Mouse (Mus musculus) CH12.LX (cell line): ENCODE measurements around the gene Clip3. TPM values are rescaled to one million over a fixed set of nuclear protein-coding genes. Genes with fewer than 3 reads are reported as not detected.

Experiments used
- DNase-seq: peaks from one replicate; pipeline ENCODE4 v3.0.0-alpha.2; 2013; ENCODE audit errors: extremely low read depth
- H3K27ac ChIP-seq: 2 replicates; pipeline ENCODE4 v1.5.1; 2012; ENCODE audit warnings: low read depth, mild to moderate bottlenecking, control low read depth, moderate library complexity; ENCODE audit not compliant: insufficient read depth
- H3K27me3 ChIP-seq: replicated peaks from 2 replicates; pipeline ENCODE3; 2012; ENCODE audit warnings: inconsistent platforms
- H3K36me3 ChIP-seq, 2 experiments: replicated peaks in 1 of 2; 2 replicates each; pipeline versions ENCODE3 to v1.6.1; 2012; ENCODE audit warnings: inconsistent platforms in 1 of 2, low read length in 1 of 2, mild to moderate bottlenecking in 1 of 2, mixed read lengths in 1 of 2, moderate library complexity in 1 of 2; ENCODE audit not compliant: control insufficient read depth in 1 of 2, insufficient read depth in 1 of 2
- H3K4me1 ChIP-seq, 2 experiments: 2 replicates each; pipeline ENCODE4 v1.6.1; 2012; ENCODE audit warnings: inconsistent platforms in 1 of 2, moderate library complexity in 1 of 2; ENCODE audit not compliant: insufficient read depth in 2 of 2, control insufficient read depth in 1 of 2
- H3K4me2 ChIP-seq: 2 replicates; pipeline ENCODE4 v1.6.1; 2012; ENCODE audit warnings: low read depth, mild to moderate bottlenecking, control low read depth; ENCODE audit not compliant: poor library complexity, insufficient read depth, severe bottlenecking
- H3K4me3 ChIP-seq, 3 experiments: fragments of 150-350 bp in 1 of 3; sonication (generic) in 1 of 3; replicated peaks in 1 of 3; 2 replicates each; pipeline versions ENCODE3 to v1.5.1; 2011 to 2012; ENCODE audit warnings: low read depth in 2 of 3, low read length in 2 of 3, mild to moderate bottlenecking in 2 of 3, moderate library complexity in 2 of 3, control low read depth in 1 of 3, improper control_type of control experiment in 1 of 3, inconsistent platforms in 1 of 3, mixed read lengths in 1 of 3; ENCODE audit not compliant: poor library complexity in 1 of 3
- H3K79me2 ChIP-seq: replicated peaks from 2 replicates; pipeline ENCODE4 v1.6.1; 2012; ENCODE audit warnings: mild to moderate bottlenecking, moderate library complexity; ENCODE audit not compliant: control insufficient read depth, poor library complexity, insufficient read depth, severe bottlenecking; ENCODE audit errors: extremely low read depth
- H3K9ac ChIP-seq: 2 replicates; pipeline ENCODE4 v1.6.1; 2012; ENCODE audit warnings: low read depth, mild to moderate bottlenecking, control low read depth, moderate library complexity; ENCODE audit not compliant: insufficient read depth
- H3K9me3 ChIP-seq: replicated peaks from 2 replicates; pipeline ENCODE3; 2012; ENCODE audit warnings: low read length, inconsistent platforms, mixed read lengths
- BHLHE40 ChIP-seq: IDR thresholded peaks from 2 replicates; pipeline ENCODE4 v1.6.1; 2011; ENCODE audit warnings: mild to moderate bottlenecking, low read depth, low read length, improper control_type of control experiment
- CHD1 ChIP-seq: IDR thresholded peaks from 2 replicates; pipeline ENCODE4 v1.6.1; 2012; ENCODE audit warnings: low read depth, low read length, improper control_type of control experiment, inconsistent platforms
- CHD2 ChIP-seq: IDR thresholded peaks from 2 replicates; pipeline ENCODE4 v1.6.1; 2011; ENCODE audit warnings: low read length, improper control_type of control experiment
- CTCF ChIP-seq, 2 experiments: IDR thresholded peaks in 1 of 2; conservative IDR thresholded peaks in 1 of 2; 2 replicates each; pipeline ENCODE4 v1.5.1; 2011 to 2012; ENCODE audit warnings: low read depth in 2 of 2, low read length in 2 of 2, improper control_type of control experiment in 1 of 2, inconsistent platforms in 1 of 2, mild to moderate bottlenecking in 1 of 2, moderate library complexity in 1 of 2
- E2F4 ChIP-seq: IDR thresholded peaks from 2 replicates; pipeline ENCODE4 v1.6.1; 2011; ENCODE audit warnings: low read depth, low read length, improper control_type of control experiment; ENCODE audit not compliant: insufficient replicate concordance
- EP300 ChIP-seq: IDR thresholded peaks from 2 replicates; pipeline ENCODE4 v1.6.1; 2011; ENCODE audit warnings: low read length, improper control_type of control experiment
- ETS1 ChIP-seq: conservative IDR thresholded peaks from 2 replicates; pipeline ENCODE4 v1.6.1; 2012; ENCODE audit warnings: low read depth, mild to moderate bottlenecking, inconsistent platforms, low read length, improper control_type of control experiment, moderate library complexity
- GABPA ChIP-seq: IDR thresholded peaks from 2 replicates; pipeline ENCODE4 v1.6.1; 2012; ENCODE audit warnings: low read depth, low read length, improper control_type of control experiment, inconsistent platforms; ENCODE audit not compliant: insufficient replicate concordance
- IRF4 ChIP-seq: IDR thresholded peaks from 2 replicates; pipeline ENCODE4 v1.6.1; 2014; ENCODE audit warnings: low read depth, mild to moderate bottlenecking, inconsistent platforms, low read length, improper control_type of control experiment
- JUND ChIP-seq: conservative IDR thresholded peaks from 2 replicates; pipeline ENCODE4 v1.6.1; 2011; ENCODE audit warnings: low read depth, low read length, improper control_type of control experiment
- MAFK ChIP-seq: IDR thresholded peaks from 2 replicates; pipeline ENCODE4 v1.6.1; 2011; ENCODE audit warnings: low read length, improper control_type of control experiment; ENCODE audit not compliant: insufficient replicate concordance
- MAZ ChIP-seq: IDR thresholded peaks from 2 replicates; pipeline ENCODE4 v1.6.1; 2012; ENCODE audit warnings: low read depth, mild to moderate bottlenecking, inconsistent platforms, low read length, improper control_type of control experiment, moderate library complexity
- MEF2A ChIP-seq: IDR thresholded peaks from 2 replicates; pipeline ENCODE4 v1.6.1; 2014; ENCODE audit warnings: low read depth, mild to moderate bottlenecking, inconsistent platforms, low read length, improper control_type of control experiment, borderline replicate concordance
- MYC ChIP-seq: IDR thresholded peaks from 2 replicates; pipeline ENCODE4 v1.6.1; 2011; ENCODE audit warnings: low read depth, mild to moderate bottlenecking, improper control_type of control experiment, low read length
- NELFE ChIP-seq: IDR thresholded peaks from 2 replicates; pipeline ENCODE4 v1.6.1; 2011; ENCODE audit warnings: low read depth, low read length, improper control_type of control experiment
- NRF1 ChIP-seq: IDR thresholded peaks from 2 replicates; pipeline ENCODE4 v1.6.1; 2014; ENCODE audit warnings: low read depth, mild to moderate bottlenecking, inconsistent platforms, low read length, improper control_type of control experiment, moderate library complexity
- POLR2A ChIP-seq: IDR thresholded peaks from 2 replicates; pipeline ENCODE4 v1.6.1; 2011; ENCODE audit warnings: low read depth, mild to moderate bottlenecking, improper control_type of control experiment, low read length
- POLR2AphosphoS2 ChIP-seq: IDR thresholded peaks from 2 replicates; pipeline ENCODE4 v1.6.1; 2011; ENCODE audit warnings: low read depth, low read length, improper control_type of control experiment
- RAD21 ChIP-seq: IDR thresholded peaks from 2 replicates; pipeline ENCODE4 v1.6.1; 2011; ENCODE audit warnings: low read depth, mild to moderate bottlenecking, low read length, improper control_type of control experiment, moderate library complexity
- RCOR1 ChIP-seq: conservative IDR thresholded peaks from 2 replicates; pipeline ENCODE4 v1.6.1; 2012; ENCODE audit warnings: low read depth, mild to moderate bottlenecking, inconsistent platforms, low read length, improper control_type of control experiment
- SMC3 ChIP-seq: IDR thresholded peaks from 2 replicates; pipeline ENCODE4 v1.6.1; 2011; ENCODE audit warnings: low read depth, low read length, improper control_type of control experiment
- TBP ChIP-seq: conservative IDR thresholded peaks from 2 replicates; pipeline ENCODE4 v1.6.1; 2011; ENCODE audit warnings: low read depth, low read length, improper control_type of control experiment
- TCF12 ChIP-seq: IDR thresholded peaks from 2 replicates; pipeline ENCODE4 v1.6.1; 2014; ENCODE audit warnings: low read depth, mild to moderate bottlenecking, inconsistent platforms, low read length, improper control_type of control experiment
- USF2 ChIP-seq: conservative IDR thresholded peaks from 2 replicates; pipeline ENCODE4 v1.6.1; 2011; ENCODE audit warnings: low read depth, low read length, improper control_type of control experiment
- ZC3H11A ChIP-seq: IDR thresholded peaks from 2 replicates; pipeline ENCODE4 v1.6.1; 2012; ENCODE audit warnings: low read depth, mild to moderate bottlenecking, inconsistent platforms, low read length, improper control_type of control experiment
- ZKSCAN1 ChIP-seq: IDR thresholded peaks from 2 replicates; pipeline ENCODE4 v1.6.1; 2012; ENCODE audit warnings: low read depth, inconsistent platforms, low read length, improper control_type of control experiment, borderline replicate concordance
- ZMIZ1 ChIP-seq: IDR thresholded peaks from 2 replicates; pipeline ENCODE4 v1.6.1; 2012; ENCODE audit warnings: low read depth, mild to moderate bottlenecking, inconsistent platforms, low read length, improper control_type of control experiment
- ZNF384 ChIP-seq: IDR thresholded peaks from 2 replicates; pipeline ENCODE4 v1.6.1; 2012; ENCODE audit warnings: low read depth, low read length, improper control_type of control experiment, inconsistent platforms
- dilution Hi-C: fragments of 300-500 bp; cut with MboI; formaldehyde crosslinking; loops from 2 replicates; pipeline ENCODE4 v1.14.3; 2020; ENCODE audit warnings: low sequenced_read_pairs; ENCODE audit not compliant: extremely low pct_unique_long_range_greater_than_20kb, extremely low pct_ligation_motif_present
- in situ Hi-C: fragments of 300-500 bp; cut with MboI; formaldehyde crosslinking; loops from 3 replicates; pipeline ENCODE4 v1.14.3; 2019; ENCODE audit warnings: low sequenced_read_pairs, low pct_ligation_motif_present, low pct_unique_long_range_greater_than_20kb, mixed read lengths
- polyA plus RNA-seq: library from polyadenylated mRNA; unstranded; fragments of >175 nt; gene quantifications from 2 replicates; pipeline ENCODE4 v1.2.1, GENCODE M21; 2012; ENCODE audit warnings: low read depth; ENCODE audit not compliant: insufficient read length
- total RNA-seq, 2 experiments: library from RNA; depleted of rRNA; stranded (reverse); fragments of 300-350 nt in 1 of 2; fragments of >200 nt in 1 of 2; gene quantifications; 2 replicates each; pipeline ENCODE4 v1.2.3; 2012 to 2014

Clip3 gene
- total and polyA plus RNA-seq, 3 experiments = not detected

DNA sequence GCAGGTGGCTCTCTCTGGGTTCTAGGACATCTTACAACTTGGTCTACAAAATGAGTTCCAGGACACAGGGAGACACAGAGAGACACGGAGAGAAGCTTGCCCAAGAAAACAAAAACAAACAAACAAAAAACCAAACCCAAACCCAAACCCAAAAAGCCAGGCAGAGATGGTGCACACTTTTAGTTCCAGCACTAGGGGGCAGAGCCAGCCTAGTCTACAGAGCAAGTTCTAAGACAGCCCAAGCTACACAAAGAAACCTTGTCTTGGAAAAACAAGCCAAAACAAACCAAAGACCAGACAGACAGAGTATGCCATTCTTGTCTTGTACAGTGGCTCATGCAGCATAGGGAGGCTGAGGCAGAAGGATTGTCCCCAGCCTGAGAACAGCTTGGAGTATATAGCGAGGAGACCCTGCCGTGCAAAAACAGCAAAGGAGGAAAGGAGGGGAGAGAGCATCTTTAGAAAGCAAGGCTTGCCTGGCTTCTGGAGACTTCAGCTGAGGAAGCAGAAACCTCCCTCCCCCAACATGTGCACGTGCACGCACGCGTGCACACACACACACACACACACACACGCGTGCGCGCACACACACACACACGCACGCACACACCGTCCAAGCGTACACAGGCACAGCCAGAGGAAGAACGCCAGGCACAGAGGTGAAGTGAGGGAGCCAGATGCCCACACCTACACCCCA, 14.7 kb downstream of the Clip3 start:
- Histone ChIP-seq H3K36me3 (peaks cover 3 to 13% of the 10 kb centered on the region in 2 experiments), H3K27me3 (peaks cover 31% of the 10 kb centered on the region), H3K9me3 (peaks cover under 1% of the 10 kb centered on the region), H3K4me1 (peaks cover 11 to 29% of the 10 kb centered on the region in 2 experiments), H3K27ac (no peak overlapping the region), H3K79me2 (peaks cover 6% of the 10 kb centered on the region), H3K9ac (no peak overlapping the region), H3K4me2 (no peak overlapping the region), H3K4me3 (no peak overlapping the region)
- DNase-seq = no peak
- dilution Hi-C loops = no loop called here
- in situ Hi-C loops = no loop called here
- TF ChIP-seq RAD21 = peak; percentile 76
- no peak for TF ChIP-seq MEF2A
- TF ChIP-seq CTCF (conservative IDR thresholded peaks at IDR 0.05 in 1 of 2, IDR thresholded peaks at IDR 0.05 in 1 of 2; ENCODE audit: low read depth in 2 of 2, low read length in 2 of 2) = peak in 1 of 2 experiments; percentile 80; a peak in 2 of 4 replicates
- TF ChIP-seq MAFK = no peak
- peak; percentile 56 for TF ChIP-seq SMC3
- TF ChIP-seq BHLHE40 = peak; percentile 69
- no peak for TF ChIP-seq ZC3H11A

DNA sequence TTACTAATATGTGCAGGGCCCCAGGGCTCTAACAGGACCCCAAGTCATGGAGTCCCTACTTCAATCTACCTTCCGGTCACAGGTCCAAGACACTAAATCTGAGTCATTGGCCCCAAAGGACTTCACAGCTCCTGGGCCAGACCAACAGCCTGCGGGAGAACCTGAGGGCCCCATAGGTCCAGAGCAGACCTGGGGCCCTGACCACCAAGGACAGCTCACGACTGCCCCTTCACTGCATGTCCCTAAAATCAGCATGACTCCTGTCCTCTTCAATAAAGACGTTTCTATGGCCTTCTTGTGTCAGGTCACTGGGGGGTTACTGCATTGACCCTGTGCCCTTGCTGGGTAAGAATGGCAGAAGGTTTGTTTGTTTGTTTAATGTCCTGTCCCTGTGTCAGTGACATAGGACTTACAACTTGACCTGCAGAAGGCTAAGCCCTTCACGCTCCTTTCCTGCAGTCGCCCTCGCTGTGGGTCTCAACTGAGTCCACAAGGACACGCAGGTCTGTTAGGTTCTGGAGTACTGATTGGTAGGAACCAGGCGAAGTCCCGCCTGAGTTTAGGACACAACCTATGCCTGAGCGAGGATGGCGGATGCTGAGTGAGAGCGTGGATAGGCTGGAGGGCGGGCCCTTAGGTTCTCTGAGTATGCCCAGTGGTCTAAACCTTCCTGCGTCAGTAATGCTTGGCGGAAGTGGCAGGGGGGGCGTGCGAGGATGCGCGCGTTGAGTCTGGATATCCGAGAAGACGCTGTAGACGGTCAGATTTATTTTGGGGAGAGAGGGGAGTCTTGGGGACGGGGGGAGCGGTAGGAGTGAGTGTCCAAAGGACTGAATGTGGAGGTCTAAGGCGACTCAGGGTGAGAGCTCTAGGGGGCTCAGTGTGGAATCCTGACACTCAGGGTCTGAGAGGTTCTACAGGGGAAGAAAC, 16.8 kb downstream of the Clip3 start, which contains the start of gene Alkbh6:
TSS of gene Alkbh6 (plus strand) at position 642 of the 930 bp plus-strand sequence.
- peak within 1 kb of the TSS; percentile 34; the same call in 1 of the 2 replicates for H3K27ac ChIP-seq
- in situ Hi-C loops = no loop called here
- peaks cover 6% of the 10 kb centered on the region for H3K79me2 ChIP-seq
- TF ChIP-seq POLR2A (peak; percentile 94), TBP (0 out of 2 replicates have a peak, but pooled peaks have one; percentile 45), USF2 (no peak), CHD2 (peak; percentile 74), JUND (no peak), E2F4 (no peak), SMC3 (no peak), GABPA (no peak), NRF1 (peak; percentile 78), RAD21 (no peak), MAFK (no peak), MEF2A (no peak), CHD1 (no peak), MAZ (peak; percentile 70), MYC (peak; percentile 13; the same call in 1 of the 2 replicates), EP300 (no peak), ZC3H11A (no peak), ETS1 (no peak), ZKSCAN1 (no peak), TCF12 (no peak; the same call in 1 of the 2 replicates), RCOR1 (no peak), ZMIZ1 (peak; percentile 94), NELFE (peak; percentile 93), BHLHE40 (no peak), POLR2AphosphoS2 (peak; percentile 90; the same call in 1 of the 2 replicates), IRF4 (no peak), ZNF384 (no peak)

More for the DNA sequence above, 16.8 kb downstream of the Clip3 start, which contains the start of gene Alkbh6:
- peak; percentile 98 for DNase-seq
- Histone ChIP-seq H3K9me3 (no peaks in the 10 kb centered on the region), H3K4me2 (peak within 1 kb of the TSS; percentile 82), H3K27me3 (peaks cover 11% of the 10 kb centered on the region), H3K9ac (peak within 1 kb of the TSS; percentile 66), H3K4me3 (peak within 1 kb of the TSS; percentile 75 to 96 (median 85)), H3K4me1 (peaks cover 11 to 29% of the 10 kb centered on the region in 2 experiments), H3K36me3 (peaks cover 10 to 34% of the 10 kb centered on the region in 2 experiments)
- dilution Hi-C loops = no loop called here
